Mouse (Mus musculus) ES-Bruce4 (cell line): ENCODE data around the gene Fgfr2. TPM values are rescaled to one million over a fixed set of nuclear protein-coding genes. Genes with fewer than 3 reads are reported as not detected.

Experiments
- H3K27ac ChIP-seq: 2 replicates; pipeline ENCODE4 v1.5.1; 2012; ENCODE audit warnings: low read length, inconsistent platforms; ENCODE audit not compliant: insufficient read depth
- H3K27me3 ChIP-seq: 2 replicates; pipeline ENCODE4 v1.6.1; 2012; ENCODE audit warnings: mild to moderate bottlenecking, low read length, inconsistent platforms; ENCODE audit not compliant: control insufficient read depth, poor library complexity, insufficient read depth, severe bottlenecking
- H3K36me3 ChIP-seq: 2 replicates; pipeline ENCODE4 v1.6.1; 2012; ENCODE audit warnings: inconsistent platforms, mild to moderate bottlenecking, low read length, moderate library complexity; ENCODE audit not compliant: control insufficient read depth, poor library complexity, insufficient read depth, severe bottlenecking
- H3K4me1 ChIP-seq: one replicate; pipeline ENCODE4 v1.8.1; 2011; ENCODE audit warnings: low read length; ENCODE audit not compliant: control insufficient read depth, insufficient read depth
- H3K4me3 ChIP-seq: 2 replicates; pipeline ENCODE4 v1.5.1; 2011; ENCODE audit warnings: low read depth, mild to moderate bottlenecking, low read length
- H3K9ac ChIP-seq: 2 replicates; pipeline ENCODE4 v1.6.1; 2012; ENCODE audit warnings: low read depth, mild to moderate bottlenecking, inconsistent platforms; ENCODE audit not compliant: poor library complexity, severe bottlenecking
- H3K9me3 ChIP-seq: replicated peaks from 2 replicates; pipeline ENCODE4 v1.6.1; 2012; ENCODE audit warnings: mild to moderate bottlenecking, low read length, inconsistent platforms; ENCODE audit not compliant: control insufficient read depth, poor library complexity, insufficient read depth, severe bottlenecking
- CTCF ChIP-seq: IDR thresholded peaks from one replicate; pipeline ENCODE4 v1.8.1; 2011; ENCODE audit warnings: low read depth, low read length
- EP300 ChIP-seq: IDR thresholded peaks from 2 replicates; pipeline ENCODE4 v1.6.1; 2011; ENCODE audit warnings: low read depth, low read length; ENCODE audit not compliant: insufficient read depth
- POLR2A ChIP-seq: IDR thresholded peaks from one replicate; pipeline ENCODE4 v1.8.1; 2011; ENCODE audit warnings: low read length; ENCODE audit not compliant: insufficient read depth
- polyA plus RNA-seq: library from polyadenylated mRNA; stranded (reverse); fragments of >200 nt; gene quantifications from 2 replicates; pipeline ENCODE4 v1.2.4, GENCODE M21; 2011; ENCODE audit warnings: low read depth; ENCODE audit not compliant: missing spikeins, insufficient read depth, insufficient read length

The Fgfr2 gene
- polyA plus RNA-seq, 1 experiment = 34.8 TPM

GRCm38 (mm10) chr7:131722316-131722715 is 1400.8 kb downstream of the Fgfr2 start:
- TF ChIP-seq CTCF (no peak), EP300 (no peak), POLR2A (no peak)
- Histone ChIP-seq H3K9me3 (no peaks in the 10 kb centered on the region), H3K27ac (no peak overlapping the region), H3K9ac (no peak overlapping the region), H3K4me1 (no peaks in the 10 kb centered on the region), H3K4me3 (no peak overlapping the region), H3K27me3 (no peaks in the 10 kb centered on the region), H3K36me3 (no peaks in the 10 kb centered on the region)

GRCm38 (mm10) chr7:131718280-131718679 is 1404.9 kb downstream of the Fgfr2 start:
- Histone ChIP-seq H3K27me3 (no peaks in the 10 kb centered on the region), H3K36me3 (no peaks in the 10 kb centered on the region)

GRCm38 (mm10) chr7:131713076-131713475 is 1410.1 kb downstream of the Fgfr2 start:
- no peaks in the 10 kb centered on the region for H3K4me1 ChIP-seq
- no peak overlapping the region for H3K27ac ChIP-seq
- H3K9ac ChIP-seq = no peak overlapping the region
- 0 out of 2 replicates have a peak, but pooled peaks cover 1% of the 10 kb centered on the region for H3K27me3 ChIP-seq
- TF ChIP-seq CTCF (no peak), EP300 (no peak), POLR2A (no peak)
- H3K36me3 ChIP-seq = no peaks in the 10 kb centered on the region
- H3K9me3 ChIP-seq = no peaks in the 10 kb centered on the region
- no peak overlapping the region for H3K4me3 ChIP-seq

More at GRCm38 (mm10) chr7:131718280-131718679, 1404.9 kb downstream of the Fgfr2 start:
- H3K9me3 ChIP-seq = no peaks in the 10 kb centered on the region
- H3K4me3 ChIP-seq = no peak overlapping the region
- no peak overlapping the region for H3K27ac ChIP-seq
- H3K4me1 ChIP-seq = no peaks in the 10 kb centered on the region
- no peak overlapping the region for H3K9ac ChIP-seq
- no peak for TF ChIP-seq CTCF
- TF ChIP-seq POLR2A = no peak
- TF ChIP-seq EP300 = no peak

- no peak overlapping the region for H3K9ac ChIP-seq
- H3K4me1 ChIP-seq = no peaks in the 10 kb centered on the region
- no peaks in the 10 kb centered on the region for H3K36me3 ChIP-seq
- H3K4me3 ChIP-seq = no peak overlapping the region
- no peak overlapping the region for H3K27ac ChIP-seq
- no peaks in the 10 kb centered on the region for H3K27me3 ChIP-seq
- TF ChIP-seq EP300 (peak; percentile 63; the same call in 1 of the 2 replicates), CTCF (no peak)
- H3K9me3 ChIP-seq = no peaks in the 10 kb centered on the region
These were observed 1426.3 kb downstream of the Fgfr2 start for GRCm38 (mm10) chr7:131696889-131697288.

DNA sequence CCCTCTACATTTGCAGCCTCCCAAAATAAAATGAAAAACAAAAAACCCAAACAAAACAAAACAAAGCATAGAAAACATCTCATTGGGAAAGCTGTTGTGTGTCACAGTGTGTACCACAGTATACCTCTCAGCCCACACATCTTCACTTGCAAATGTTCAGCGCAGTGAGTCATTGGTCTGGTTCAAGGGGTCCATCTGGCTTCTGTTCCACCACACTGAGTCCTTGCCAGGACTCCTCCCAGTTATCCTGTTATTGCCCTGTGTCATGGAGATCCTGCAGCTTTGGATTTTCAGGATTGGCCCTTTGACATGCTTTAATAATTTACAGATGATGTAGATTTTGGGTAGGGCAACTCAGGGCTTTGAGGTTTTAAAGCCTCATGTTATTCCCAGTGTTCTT is 1435.8 kb downstream of the Fgfr2 start:
- Histone ChIP-seq H3K27ac (no peak overlapping the region), H3K9ac (no peak overlapping the region), H3K4me1 (no peaks in the 10 kb centered on the region), H3K4me3 (no peak overlapping the region), H3K27me3 (no peaks in the 10 kb centered on the region), H3K9me3 (no peaks in the 10 kb centered on the region), H3K36me3 (no peaks in the 10 kb centered on the region)
- TF ChIP-seq EP300 (no peak), CTCF (no peak), POLR2A (no peak)

DNA sequence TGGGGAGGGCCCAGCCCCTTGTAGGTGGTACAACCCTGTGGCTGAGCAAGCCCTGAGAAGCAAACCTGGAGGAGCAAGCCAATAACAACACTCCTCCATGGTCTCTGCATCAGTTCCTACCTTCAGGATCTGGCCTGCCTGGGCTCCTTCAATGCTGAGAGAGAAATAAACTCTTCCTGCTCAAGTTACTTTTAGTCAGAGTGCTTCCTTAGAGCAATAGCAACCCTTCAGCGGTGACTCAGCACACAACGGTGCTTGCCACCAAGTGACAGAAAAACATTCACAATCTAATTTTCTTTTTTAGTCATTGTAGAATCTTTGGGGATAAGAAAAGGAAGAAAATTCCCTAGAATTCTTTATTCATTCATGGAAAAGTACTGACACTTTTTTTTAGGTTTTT is 1446.0 kb downstream of the Fgfr2 start:
- Histone ChIP-seq H3K27me3 (no peaks in the 10 kb centered on the region), H3K36me3 (no peaks in the 10 kb centered on the region), H3K9me3 (no peaks in the 10 kb centered on the region), H3K4me3 (no peak overlapping the region), H3K9ac (no peak overlapping the region), H3K27ac (no peak overlapping the region), H3K4me1 (peaks cover 2% of the 10 kb centered on the region)
- no peak for TF ChIP-seq POLR2A
- TF ChIP-seq EP300 = no peak
- TF ChIP-seq CTCF = no peak
